Mouse (Mus musculus) lung, embryonic 14.5 days (tissue): ENCODE measurements at regions not wholly inside any gene's neighbourhood (a gene's known extent, or its start where the extent isn't known, plus 50 kb on each side); places are given as distances from the start of the nearest gene placed in this dataset.

Experiments used
- ATAC-seq: fragments of 200-750 bp; cut with Nextera tagmentation; 2 replicates; pipeline ENCODE4 v1.8.0; 2017; ENCODE audit warnings: mild to moderate bottlenecking, moderate TSS enrichment, moderate library complexity; ENCODE audit not compliant: insufficient read depth
- DNase-seq: peaks from one replicate; pipeline ENCODE4 v3.0.0-alpha.2; 2015
- H3K27ac ChIP-seq: fragments of 300-500 bp; sonication (generic); 2 replicates; pipeline ENCODE4 v1.5.1; 2014; ENCODE audit warnings: low read depth, mild to moderate bottlenecking, moderate library complexity
- H3K27me3 ChIP-seq: fragments of 300-500 bp; sonication (generic); 2 replicates; pipeline ENCODE4 v1.6.1; 2014; ENCODE audit warnings: low read length, control low read depth; ENCODE audit not compliant: insufficient read depth
- H3K36me3 ChIP-seq: fragments of 300-500 bp; sonication (generic); 2 replicates; pipeline ENCODE4 v1.6.1; 2014; ENCODE audit warnings: control low read depth; ENCODE audit not compliant: insufficient read depth
- H3K4me1 ChIP-seq: fragments of 300-500 bp; sonication (generic); 2 replicates; pipeline ENCODE4 v1.6.1; 2014; ENCODE audit warnings: antibody characterized with exemption, control low read depth; ENCODE audit not compliant: insufficient read depth
- H3K4me2 ChIP-seq: fragments of 300-500 bp; sonication (generic); 2 replicates; pipeline ENCODE4 v1.6.1; 2014; ENCODE audit warnings: mild to moderate bottlenecking
- H3K4me3 ChIP-seq: fragments of 300-500 bp; sonication (generic); 2 replicates; pipeline ENCODE4 v1.5.1; 2014; ENCODE audit warnings: low read depth, low read length
- H3K9ac ChIP-seq: fragments of 300-500 bp; sonication (generic); 2 replicates; pipeline ENCODE4 v1.6.1; 2014
- H3K9me3 ChIP-seq: fragments of 300-500 bp; sonication (generic); 2 replicates; pipeline ENCODE4 v1.6.1; 2016; ENCODE audit warnings: low read depth, low read length, control low read depth
- CTCF ChIP-seq: IDR thresholded peaks from 2 replicates; pipeline ENCODE4 v1.5.1; 2016; ENCODE audit warnings: antibody characterized with exemption, low read depth
- WGBS: fragments of 180-500 bp; shearing (Covaris S2); extraction: QIAGEN DNeasy Blood & Tissue Kit; methylation state at CpG from one replicate; pipeline ENCODE4 v1.1.7; 2014; 5-methylcytosine and 5-hydroxymethylcytosine counted together

DNA sequence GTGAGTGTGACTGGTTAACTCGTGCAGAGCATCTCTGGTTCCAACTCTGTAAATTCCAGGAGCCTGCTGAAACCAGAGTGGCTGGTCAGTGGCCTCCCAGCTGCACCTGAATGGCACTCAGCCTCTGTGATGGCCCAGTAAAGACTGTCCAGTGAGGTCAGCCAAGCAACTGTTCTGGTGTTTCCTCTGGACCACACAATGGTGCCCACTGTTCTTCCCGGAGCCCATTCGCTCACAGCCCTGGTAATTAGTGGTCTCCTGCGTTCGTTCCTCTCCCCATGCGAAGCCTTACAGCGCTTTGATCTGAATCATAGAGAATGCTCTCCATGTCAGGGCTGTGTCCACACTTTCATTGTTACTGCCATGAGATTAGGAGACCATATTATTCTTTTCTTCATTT, 75.5 kb downstream of the Enkur start:
- H3K4me2 ChIP-seq, result no peak overlapping the region
- H3K27me3 ChIP-seq, result no peaks in the 10 kb centered on the region
- no peaks in the 10 kb centered on the region for H3K4me1 ChIP-seq
- no peak overlapping the region for H3K4me3 ChIP-seq
- no peak overlapping the region for H3K27ac ChIP-seq
- no peaks in the 10 kb centered on the region for H3K36me3 ChIP-seq
- TF ChIP-seq CTCF, result no peak
- ATAC-seq (no peak), DNase-seq (no peak)
- H3K9me3 ChIP-seq, result no peaks in the 10 kb centered on the region
- H3K9ac ChIP-seq, result no peak overlapping the region
- WGBS, result 71% methylated on average over 7 of the region's 7 CpGs

DNA sequence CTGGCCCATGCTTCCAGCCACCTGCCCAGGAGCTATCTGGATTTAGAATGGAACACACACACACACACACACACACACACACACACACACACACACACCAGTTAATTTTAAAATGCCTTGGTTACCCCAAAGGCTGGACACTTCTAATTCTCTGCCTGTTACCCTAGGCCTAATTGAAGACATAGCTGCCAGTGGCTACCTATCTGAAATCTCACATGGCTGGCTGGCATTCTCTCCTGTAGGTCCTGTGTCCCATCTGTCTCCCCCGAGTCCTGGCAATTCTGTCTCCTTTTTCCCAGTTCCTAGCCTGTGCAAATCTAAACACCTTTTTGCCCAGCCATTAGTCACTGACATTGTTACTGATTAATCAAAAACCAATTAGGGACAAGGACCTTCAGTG, 78.6 kb downstream of the Enkur start:
- no peak for ATAC-seq
- Histone ChIP-seq H3K4me2 (no peak overlapping the region), H3K27me3 (no peaks in the 10 kb centered on the region), H3K9me3 (no peaks in the 10 kb centered on the region), H3K27ac (no peak overlapping the region), H3K36me3 (no peaks in the 10 kb centered on the region), H3K9ac (no peak overlapping the region), H3K4me1 (no peaks in the 10 kb centered on the region), H3K4me3 (no peak overlapping the region)
- no peak for TF ChIP-seq CTCF
- WGBS, result 58% methylated on average over 1 of the region's 1 CpGs
- no peak for DNase-seq

DNA sequence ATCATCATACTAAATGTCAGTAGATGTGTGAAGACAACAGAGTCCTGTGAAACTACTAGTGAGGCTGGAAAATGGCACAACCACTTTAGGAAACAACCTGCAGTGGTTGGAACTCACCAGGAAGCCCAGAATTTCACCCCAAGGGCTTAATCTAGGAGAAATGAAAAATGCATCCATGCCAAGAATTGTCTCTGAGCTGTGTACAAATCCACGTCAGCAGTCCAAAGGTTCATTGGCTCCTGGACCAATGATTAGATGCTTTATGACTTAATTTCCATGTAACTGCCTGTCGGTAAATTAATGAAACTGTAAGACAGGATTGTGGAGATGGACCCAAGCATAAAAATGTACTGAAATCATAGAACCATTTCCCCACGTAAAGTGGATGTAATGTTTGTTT, 82.7 kb downstream of the Enkur start:
- H3K9me3 ChIP-seq, result no peaks in the 10 kb centered on the region
- no peak overlapping the region for H3K27ac ChIP-seq
- H3K4me1 ChIP-seq, result no peaks in the 10 kb centered on the region
- no peak overlapping the region for H3K9ac ChIP-seq
- no peak for ATAC-seq
- H3K4me3 ChIP-seq, result no peak overlapping the region
- 50% methylated on average over 3 of the region's 3 CpGs for WGBS
- TF ChIP-seq CTCF, result no peak
- H3K36me3 ChIP-seq, result no peaks in the 10 kb centered on the region
- H3K4me2 ChIP-seq, result no peak overlapping the region
- no peaks in the 10 kb centered on the region for H3K27me3 ChIP-seq
- no peak for DNase-seq

DNA sequence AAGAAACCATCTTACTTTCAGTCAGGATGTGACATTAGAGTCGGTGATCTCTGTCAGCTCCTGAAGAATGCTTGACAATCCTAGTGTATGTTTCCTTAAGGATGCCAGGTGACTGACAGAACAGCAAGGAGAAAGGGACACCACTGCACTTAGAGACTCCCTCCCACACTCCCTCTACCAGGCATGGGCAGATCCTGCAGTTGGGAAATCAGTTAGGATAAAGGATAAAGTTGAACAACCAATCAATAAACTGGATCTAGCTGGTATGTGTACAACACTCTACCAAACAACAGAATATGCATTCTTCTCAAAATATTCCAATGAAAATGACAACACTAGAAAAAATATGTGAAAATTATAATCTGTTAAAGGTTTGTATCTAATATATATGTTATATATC, 83.5 kb downstream of the Enkur start:
- Histone ChIP-seq H3K9ac (no peak overlapping the region), H3K27me3 (no peaks in the 10 kb centered on the region), H3K4me3 (no peak overlapping the region), H3K27ac (no peak overlapping the region), H3K4me1 (no peaks in the 10 kb centered on the region), H3K4me2 (no peak overlapping the region), H3K36me3 (no peaks in the 10 kb centered on the region), H3K9me3 (no peaks in the 10 kb centered on the region)
- ATAC-seq (no peak), DNase-seq (no peak)
- no peak for TF ChIP-seq CTCF
- WGBS, result 71% methylated on average over 1 of the region's 1 CpGs

DNA sequence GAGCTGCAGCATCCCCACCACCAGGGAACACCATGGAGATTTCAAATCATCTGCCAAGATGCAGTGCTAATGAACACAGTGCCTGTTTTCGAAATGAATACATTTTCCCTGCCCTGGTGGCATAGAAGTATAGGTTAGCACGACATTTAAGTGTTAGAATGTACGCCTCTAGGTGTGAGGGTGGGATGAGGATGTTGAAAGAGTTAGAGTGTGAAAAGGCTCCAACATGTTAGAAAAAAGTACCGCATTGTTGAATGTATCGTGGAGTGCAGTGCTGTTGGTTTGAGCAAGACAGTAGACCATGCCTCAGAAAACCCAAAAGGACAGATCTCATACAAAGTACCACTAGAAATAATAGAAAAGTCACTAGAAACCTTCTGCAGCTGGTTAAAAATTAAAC, 88.3 kb downstream of the Enkur start:
- Histone ChIP-seq H3K9ac (no peak overlapping the region), H3K4me2 (no peak overlapping the region), H3K9me3 (no peaks in the 10 kb centered on the region), H3K27me3 (no peaks in the 10 kb centered on the region), H3K4me1 (no peaks in the 10 kb centered on the region), H3K27ac (no peak overlapping the region), H3K4me3 (no peak overlapping the region), H3K36me3 (no peaks in the 10 kb centered on the region)
- no peak for DNase-seq
- WGBS, result 81% methylated on average over 5 of the region's 5 CpGs
- no peak for ATAC-seq
- no peak for TF ChIP-seq CTCF

DNA sequence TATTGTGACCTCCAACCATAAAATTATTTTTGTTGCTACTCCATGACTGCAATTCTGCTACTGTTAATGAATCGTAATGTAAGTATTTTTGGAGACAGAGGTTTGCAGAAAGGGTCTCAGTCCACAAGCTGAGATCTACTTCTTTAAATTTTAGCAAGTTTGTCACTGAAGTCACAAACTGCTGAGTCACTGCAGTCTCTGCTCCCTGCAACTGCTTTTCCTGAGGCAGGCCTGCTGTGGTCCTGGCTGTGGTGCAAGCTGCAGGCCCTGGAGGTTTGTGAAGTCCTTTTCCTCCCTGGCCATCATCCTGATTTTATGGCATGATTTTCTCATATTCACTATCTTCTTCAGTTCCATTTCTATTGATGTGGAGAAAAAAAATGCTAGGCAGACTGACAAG, 93.6 kb downstream of the Enkur start:
- H3K27me3 ChIP-seq, result no peaks in the 10 kb centered on the region
- WGBS, result 81% methylated on average over 1 of the region's 1 CpGs
- no peak for DNase-seq
- no peak overlapping the region for H3K9ac ChIP-seq
- no peaks in the 10 kb centered on the region for H3K36me3 ChIP-seq
- H3K27ac ChIP-seq, result no peak overlapping the region
- H3K4me2 ChIP-seq, result no peak overlapping the region
- H3K9me3 ChIP-seq, result no peaks in the 10 kb centered on the region
- ATAC-seq, result no peak
- H3K4me3 ChIP-seq, result no peak overlapping the region
- no peak for TF ChIP-seq CTCF
- H3K4me1 ChIP-seq, result no peaks in the 10 kb centered on the region

DNA sequence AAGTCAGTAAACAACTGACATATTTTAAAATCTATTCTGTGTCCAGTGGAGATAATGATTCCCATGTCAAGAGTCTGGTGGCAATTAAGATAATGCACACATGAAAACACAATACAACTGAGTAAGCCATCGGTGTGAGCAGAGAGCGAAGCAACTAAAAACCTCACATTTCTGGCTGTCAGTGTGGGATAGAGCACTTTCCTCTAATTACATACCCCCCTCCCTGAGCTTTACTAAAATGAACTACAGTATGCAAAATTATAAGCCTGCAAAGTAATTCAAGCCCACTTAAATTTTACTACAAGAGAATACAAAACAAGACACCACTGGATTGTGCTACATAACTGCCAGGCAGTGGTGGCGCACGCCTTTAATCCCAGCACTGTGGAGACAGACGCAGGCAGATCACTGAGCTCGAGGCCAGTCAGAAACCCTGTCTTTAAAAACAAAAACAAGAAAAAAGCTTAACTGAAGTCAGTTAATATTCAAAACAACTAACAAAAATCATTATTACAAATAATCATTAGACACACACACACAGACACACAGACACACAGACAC, 104.8 kb downstream of the Enkur start:
- no peak for DNase-seq
- 80% methylated on average over 6 of the region's 6 CpGs for WGBS
- no peak for ATAC-seq

More for the DNA sequence above, 104.8 kb downstream of the Enkur start:
- Histone ChIP-seq H3K4me1 (no peaks in the 10 kb centered on the region), H3K27me3 (no peaks in the 10 kb centered on the region), H3K9ac (no peak overlapping the region), H3K27ac (no peak overlapping the region), H3K9me3 (no peaks in the 10 kb centered on the region), H3K4me2 (no peak overlapping the region), H3K4me3 (no peak overlapping the region), H3K36me3 (no peaks in the 10 kb centered on the region)
- no peak for TF ChIP-seq CTCF
